Mouse (Mus musculus): ENCODE data around the gene Map3k10.
"Not testable (repeated sequence)": the region's sequence is repeated elsewhere in the genome, so short reads cannot be mapped to it uniquely, and the experiment has no call there.

The Map3k10 gene

GRCm38 (mm10) chr7:27654607-27655276 lies 19.7 kb downstream of the Map3k10 start:
- DNase-seq (ENCODE audit: low spot score in 2 of 2): peak in 1 of 2 experiments; percentile 14

GRCm38 (mm10) chr7:27653681-27654437 lies 20.5 kb downstream of the Map3k10 start, which contains the start of gene Ttc9b:
Ttc9b (plus strand) TSS chr7:27653915.
- DNase-seq (ENCODE audit: low spot score in 2 of 2): peak in 1 of 2 experiments; percentile 17

DNA sequence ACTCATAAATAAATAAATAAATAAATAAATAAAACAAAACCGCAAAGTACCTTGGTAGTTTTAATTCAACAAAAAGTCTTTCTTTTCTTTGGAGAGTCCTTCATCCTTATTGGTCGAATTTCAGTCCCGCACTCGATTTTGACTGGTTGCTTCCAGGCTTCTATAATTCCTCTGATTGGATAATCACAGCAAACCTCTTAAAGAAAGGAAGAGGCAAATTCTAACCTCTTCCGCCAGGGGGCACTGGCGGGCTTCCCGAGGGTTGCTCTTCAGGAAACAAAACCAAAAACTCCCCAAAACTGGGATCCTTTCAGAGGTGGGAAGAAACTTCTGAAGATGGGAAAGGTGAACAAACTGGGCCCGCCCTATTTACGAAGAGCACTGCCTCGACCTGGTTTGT lies 23.4 kb downstream of the Map3k10 start:
- peak; percentile 24 to 46 for DNase-seq (ENCODE audit: low spot score in 2 of 2)

DNA sequence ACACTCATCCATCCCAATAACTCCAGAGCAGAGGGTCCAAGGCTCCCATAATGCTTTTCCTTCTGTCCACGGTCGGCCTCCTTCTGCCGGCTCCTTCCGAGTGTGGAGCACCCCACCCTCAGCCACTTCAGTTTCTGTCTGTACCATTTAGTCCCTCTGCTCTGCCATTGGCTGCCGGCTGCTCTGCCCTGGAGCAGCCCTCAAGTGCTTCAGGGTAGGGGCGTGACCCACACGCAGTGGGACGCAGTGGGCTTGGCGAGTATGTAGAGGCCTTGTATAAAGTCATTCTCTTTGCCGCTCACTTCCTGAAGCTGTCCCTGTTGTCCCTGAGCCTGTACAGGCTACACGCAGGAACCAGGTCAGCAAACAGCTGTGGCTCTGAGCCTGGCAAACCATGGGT lies 24.7 kb downstream of the Map3k10 start:
- no peak for DNase-seq (ENCODE audit: low spot score in 2 of 2)

DNA sequence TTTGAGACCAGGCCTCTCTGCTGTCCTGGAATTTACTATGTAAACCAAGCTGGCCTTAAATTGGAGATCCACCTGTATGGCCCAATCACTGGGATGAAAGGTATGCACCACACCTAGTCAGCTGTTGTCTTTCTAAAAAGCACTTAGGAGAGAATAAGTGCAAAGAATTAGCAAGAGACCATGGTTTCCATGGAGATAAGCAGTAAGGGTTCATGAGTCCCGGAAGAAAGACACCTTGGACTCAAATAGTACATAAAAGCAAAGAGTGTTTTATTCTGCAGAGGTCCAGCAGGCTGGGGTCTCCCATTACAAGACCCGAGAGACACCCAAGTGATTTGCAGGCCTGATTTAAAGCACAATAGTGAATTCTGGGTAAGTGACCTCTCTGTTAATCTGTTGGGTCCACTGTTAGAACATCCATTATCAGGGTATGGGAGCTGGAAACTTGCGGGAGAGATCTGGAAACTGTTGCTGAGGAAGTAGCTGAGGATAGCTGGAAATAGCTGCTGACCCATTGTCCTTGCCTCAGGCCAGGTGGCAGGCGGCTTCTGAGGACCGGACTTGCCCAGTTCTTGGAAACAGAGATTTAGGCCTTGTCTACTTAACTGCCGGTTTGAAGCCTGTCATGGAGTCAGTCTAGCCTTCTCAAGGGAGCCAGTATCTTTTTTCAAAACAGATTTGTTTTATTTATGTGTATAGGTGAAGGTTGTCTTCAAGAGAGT lies 27.0 kb downstream of the Map3k10 start:
- DNase-seq (ENCODE audit: low spot score in 2 of 2): no peak

- no peak for DNase-seq (ENCODE audit: low spot score in 2 of 2)
These were observed 27.9 kb downstream of the Map3k10 start for GRCm38 (mm10) chr7:27646516-27646915.

DNA sequence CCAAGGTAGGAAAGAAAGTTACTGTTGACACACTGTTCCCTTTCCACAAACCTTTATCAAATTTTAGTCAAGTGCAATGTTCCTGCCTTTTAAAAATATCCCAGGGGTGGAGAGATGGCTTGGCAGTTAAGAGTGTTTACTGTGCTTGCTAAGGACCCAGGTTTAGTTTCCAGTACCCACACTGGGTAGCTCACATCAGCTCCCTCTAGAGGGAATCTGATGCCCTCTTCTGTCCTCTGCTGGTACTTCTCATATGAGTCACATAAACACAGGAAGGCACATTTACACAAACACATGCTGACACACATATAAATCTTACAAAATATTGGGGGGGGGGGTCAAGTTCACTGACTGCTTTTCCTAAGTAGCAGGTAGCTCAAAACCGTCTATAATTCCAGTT lies 29.9 kb downstream of the Map3k10 start:
- no peak for DNase-seq (ENCODE audit: low spot score in 2 of 2)

GRCm38 (mm10) chr7:27635094-27635493 lies 39.3 kb downstream of the Map3k10 start:
- DNase-seq (ENCODE audit: low spot score in 2 of 2): not testable (repeated sequence)

DNA sequence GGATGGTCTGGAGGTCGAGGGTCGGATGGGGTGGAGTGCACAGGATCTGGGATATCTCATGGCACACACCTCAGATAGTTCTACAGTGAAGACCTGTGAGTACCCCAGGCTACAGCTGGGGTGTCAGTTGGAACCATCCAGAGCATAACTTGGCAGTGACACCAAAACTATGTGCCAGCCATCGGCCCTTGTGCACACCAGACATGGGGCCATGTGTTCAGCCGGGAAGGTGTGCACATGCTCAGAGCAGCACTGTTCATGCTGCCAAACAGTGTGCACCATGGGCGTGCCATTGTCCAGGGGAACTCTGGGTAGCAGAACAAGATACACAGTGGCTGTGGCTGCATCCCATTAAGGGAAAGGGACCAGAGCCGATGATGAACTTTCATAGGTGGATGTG lies 39.7 kb downstream of the Map3k10 start:
- no peak for DNase-seq (ENCODE audit: low spot score in 2 of 2)

GRCm38 (mm10) chr7:27633166-27633565 lies 41.2 kb downstream of the Map3k10 start:
- DNase-seq (ENCODE audit: low spot score in 2 of 2): no peak

DNA sequence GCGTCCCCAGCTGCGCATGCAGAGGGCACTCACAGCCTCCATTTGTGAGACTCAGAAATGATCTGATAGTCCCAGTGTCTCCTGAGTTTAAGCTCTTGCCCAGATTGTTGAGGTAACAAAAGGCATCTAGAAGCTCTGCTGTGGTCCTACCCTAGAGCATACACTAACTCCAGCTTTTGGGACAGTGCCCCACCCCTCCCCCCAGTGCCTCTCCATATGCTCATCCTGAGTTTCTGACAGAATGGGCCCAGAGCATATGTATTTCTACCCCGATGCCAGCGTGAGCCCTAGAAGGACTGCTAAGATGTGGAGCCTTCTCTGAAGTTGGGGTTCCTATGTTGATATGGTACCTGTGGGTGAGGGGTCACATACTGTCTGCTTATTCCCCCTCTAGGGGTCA lies 43.0 kb downstream of the Map3k10 start:
- DNase-seq (ENCODE audit: low spot score in 2 of 2): no peak

GRCm38 (mm10) chr7:27628816-27629215 lies 45.6 kb downstream of the Map3k10 start:
- DNase-seq (ENCODE audit: low spot score in 2 of 2): not testable (repeated sequence)

DNA sequence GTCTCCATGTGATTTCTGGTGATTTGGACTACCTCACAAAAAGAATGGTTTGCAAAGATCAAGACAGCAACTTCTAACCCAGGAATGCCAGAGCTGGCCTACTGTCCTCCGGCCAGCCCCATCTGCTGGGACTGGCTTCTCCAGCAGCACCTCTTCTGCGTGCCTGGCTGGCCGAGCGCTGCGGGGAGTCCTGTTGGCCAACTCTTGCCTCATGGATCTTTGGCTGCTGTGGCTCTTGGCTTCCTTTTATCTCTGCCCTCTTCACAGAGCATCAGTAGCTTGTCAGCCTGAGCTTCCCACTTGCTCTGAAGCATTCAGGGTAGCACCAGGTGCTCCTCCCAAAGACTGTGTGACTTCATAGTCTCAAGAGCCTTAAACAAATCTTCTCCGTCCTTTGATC lies 46.2 kb downstream of the Map3k10 start:
- DNase-seq (ENCODE audit: low spot score in 2 of 2): no peak

- DNase-seq (ENCODE audit: low spot score in 2 of 2): no peak
These were observed 46.7 kb downstream of the Map3k10 start for GRCm38 (mm10) chr7:27627707-27628106.

DNA sequence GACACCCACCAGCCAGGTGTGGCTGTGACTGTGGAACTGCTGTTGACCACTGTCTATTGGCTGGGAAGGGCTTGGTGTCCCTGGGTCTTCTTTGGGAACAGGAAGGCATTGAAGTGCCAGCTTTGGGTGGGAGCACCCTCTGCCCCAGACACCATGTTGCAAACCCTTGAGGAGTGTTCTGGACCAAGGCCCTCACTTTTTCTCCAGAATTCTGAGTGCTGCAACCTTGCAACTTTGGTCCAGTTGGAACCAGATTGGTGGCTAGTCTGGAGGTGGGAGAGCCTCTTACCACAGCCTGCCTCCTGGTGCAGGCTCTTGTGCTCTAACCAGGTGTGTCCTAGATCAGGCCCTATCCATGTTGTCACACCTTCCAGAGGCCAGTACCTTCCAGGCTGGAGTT lies 49.4 kb downstream of the Map3k10 start:
- no peak for DNase-seq (ENCODE audit: low spot score in 2 of 2)

- DNase-seq (ENCODE audit: low spot score in 2 of 2): no peak
These were observed 52.2 kb downstream of the Map3k10 start for GRCm38 (mm10) chr7:27622234-27622633.

DNA sequence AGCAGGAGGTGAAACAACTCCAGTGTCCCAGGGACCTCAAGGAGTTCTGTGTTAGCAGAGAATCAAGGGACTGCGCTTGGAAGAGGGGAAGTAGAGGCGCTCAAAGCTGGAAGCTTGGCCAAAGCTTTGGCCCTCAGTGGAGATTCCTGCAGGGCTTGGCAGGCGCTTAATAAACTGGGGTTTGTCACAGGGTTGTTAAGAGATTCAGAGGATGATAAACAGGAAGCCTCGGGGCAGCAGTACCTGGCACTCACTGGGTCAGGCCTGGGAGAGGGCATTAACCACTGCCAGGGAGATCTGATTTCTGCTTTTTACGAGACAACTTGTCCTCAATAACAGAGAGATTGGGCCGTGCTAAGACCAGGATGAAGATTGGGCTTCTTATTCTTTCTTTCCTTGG lies 53.4 kb downstream of the Map3k10 start:
- DNase-seq (ENCODE audit: low spot score in 2 of 2): no peak

DNA sequence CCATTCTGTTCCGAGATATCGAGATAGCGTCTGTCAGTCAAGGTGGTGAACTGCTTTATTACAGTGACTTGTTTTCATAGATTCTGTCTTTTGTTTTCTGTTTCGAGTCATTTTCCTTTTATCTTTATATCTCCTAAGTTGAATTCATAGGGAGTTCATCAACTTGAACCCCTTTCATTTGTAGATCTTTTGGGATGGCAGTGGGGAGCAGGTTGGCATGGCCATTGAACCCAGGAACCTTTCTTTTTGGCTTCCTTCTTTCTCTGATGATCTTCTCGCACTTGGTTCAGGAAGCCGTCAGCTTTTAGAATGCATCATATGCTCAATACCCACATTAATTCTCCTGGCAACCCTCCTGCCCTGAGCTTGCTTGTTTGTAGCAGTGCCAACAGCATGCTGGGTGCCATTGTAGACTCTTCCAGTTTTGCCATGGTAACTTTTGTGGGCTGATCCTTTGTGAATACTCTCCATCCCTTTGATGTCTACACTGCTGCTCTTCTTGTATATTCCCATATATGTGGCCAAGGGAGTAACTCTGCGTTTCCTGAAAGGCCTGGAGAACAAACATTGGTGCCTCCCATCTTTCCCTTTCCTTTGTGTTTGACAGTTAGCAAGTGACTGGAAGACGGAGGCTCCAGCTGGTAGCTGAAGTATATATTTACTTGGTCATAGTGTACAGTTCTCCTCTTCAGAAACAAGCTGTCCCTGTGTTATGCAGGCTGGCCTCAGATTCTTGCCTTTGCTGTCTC lies 60.5 kb downstream of the Map3k10 start:
- no peak for DNase-seq (ENCODE audit: low spot score in 2 of 2)

- no peak for DNase-seq (ENCODE audit: low spot score in 2 of 2)
These were observed 61.5 kb downstream of the Map3k10 start for GRCm38 (mm10) chr7:27612940-27613339.

- no peak for DNase-seq (ENCODE audit: low spot score in 2 of 2)
These were observed 63.5 kb downstream of the Map3k10 start for GRCm38 (mm10) chr7:27610871-27611270.

- DNase-seq (ENCODE audit: low spot score in 2 of 2): no peak
These were observed 64.0 kb downstream of the Map3k10 start for GRCm38 (mm10) chr7:27610370-27610769.

DNA sequence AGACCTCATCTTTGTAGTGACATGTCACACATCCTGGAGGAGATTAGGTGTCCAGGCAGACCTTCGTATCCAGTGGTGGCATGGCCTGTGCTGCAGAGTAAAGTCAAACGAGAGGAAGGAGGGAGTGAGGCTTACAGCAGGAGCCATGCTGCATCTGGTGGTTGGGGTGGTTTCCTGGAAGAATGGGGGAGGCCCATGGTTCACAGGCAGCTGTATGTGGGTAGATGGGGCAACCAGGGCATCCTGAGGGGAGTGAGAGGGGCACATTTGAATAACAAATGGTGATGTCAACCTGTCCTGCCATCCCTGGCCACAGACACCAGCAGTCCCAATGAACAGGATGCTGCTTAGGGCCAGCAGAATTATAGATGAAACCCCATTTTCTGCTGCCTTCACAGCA lies 64.7 kb downstream of the Map3k10 start:
- DNase-seq (ENCODE audit: low spot score in 2 of 2): no peak

Data from spleen, postnatal 14 days (tissue).